Mouse (Mus musculus) macrophage (primary cell): ENCODE measurements around the gene Spata31d1d. TPM values are rescaled to one million over a fixed set of nuclear protein-coding genes. Genes with fewer than 3 reads are reported as not detected.
A peak's percentile ranks its signal among the peaks of the same experiment; 100 is the strongest.
"Not testable (repeated sequence)": the region's sequence is repeated elsewhere in the genome, so short reads cannot be mapped to it uniquely, and the experiment has no call there.

Experiments
- H3K27ac ChIP-seq: fragments of 350-480 bp; formaldehyde crosslinking; 2 replicates; pipeline ENCODE4 v1.9.0; 2021
- H3K36me3 ChIP-seq: fragments of 350-480 bp; formaldehyde crosslinking; 2 replicates; pipeline ENCODE4 v1.9.0; 2021; ENCODE audit errors: inconsistent target
- H3K4me3 ChIP-seq: fragments of 350-480 bp; formaldehyde crosslinking; 2 replicates; pipeline ENCODE4 v1.9.0; 2021; ENCODE audit errors: inconsistent target
- H3K79me2 ChIP-seq: fragments of 350-480 bp; formaldehyde crosslinking; 2 replicates; pipeline ENCODE4 v1.9.0; 2021; ENCODE audit errors: inconsistent target
- WGBS: methylation state at CpG from one replicate; pipeline ENCODE4 v1.1.7; 2026; ENCODE audit warnings: inconsistent platforms; ENCODE audit not compliant: missing documents; 5-methylcytosine and 5-hydroxymethylcytosine counted together
- polyA plus RNA-seq: library from polyadenylated mRNA; stranded (reverse); fragments of 250-400 nt; gene quantifications from 3 replicates; pipeline ENCODE4 v1.2.4, GENCODE M21; 2018; ENCODE audit warnings: inconsistent platforms
- total RNA-seq, 78 experiments: library from RNA; depleted of rRNA; stranded (reverse); fragments of 250-400 nt; gene quantifications; 1 replicate in 9 of 78; 2 replicates in 24 of 78; 3 replicates in 43 of 78; 4 replicates in 2 of 78; pipeline ENCODE4 v1.2.4; 2018; ENCODE audit warnings: inconsistent platforms in 56 of 78

Spata31d1d gene
- not detected for total RNA-seq (2018; cell fraction: chromatin; rRNA removed)
- total RNA-seq (2018; cell fraction: cytosol; rRNA removed), result not detected
- not detected for total RNA-seq (2018; cell fraction: nucleus; rRNA removed)
- polyA plus RNA-seq, result not detected in 3 replicates

DNA sequence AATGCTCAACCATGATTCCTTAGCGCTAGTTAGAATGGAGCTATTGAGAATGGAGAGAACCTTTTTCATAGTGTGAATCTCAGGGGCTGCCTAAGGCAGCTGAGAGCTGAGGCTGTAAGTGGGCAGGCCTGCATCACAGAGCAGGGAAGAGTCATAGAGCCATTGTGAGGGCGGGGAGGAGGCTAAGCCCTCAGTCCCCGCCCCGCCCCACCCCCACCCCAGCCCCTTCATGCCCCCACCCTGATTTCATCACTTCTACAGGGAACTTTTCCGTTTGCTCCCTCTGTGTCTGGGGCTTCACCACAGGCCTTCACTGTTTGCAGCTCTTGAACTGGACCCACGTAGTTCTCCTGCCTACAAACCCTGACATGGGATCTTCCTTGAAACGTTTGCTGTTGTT is at the start of gene Spata31d1d:
Gene Spata31d1d (minus strand): TSS at position 101 of the 400 bp plus-strand sequence.
- Histone ChIP-seq H3K79me2 (no peaks in the 10 kb centered on the region), H3K27ac (no peak within 1 kb of the TSS), H3K4me3 (no peak within 1 kb of the TSS), H3K36me3 (no peaks in the 10 kb centered on the region)
- 73% methylated on average over 4 of the region's 7 CpGs for WGBS

DNA sequence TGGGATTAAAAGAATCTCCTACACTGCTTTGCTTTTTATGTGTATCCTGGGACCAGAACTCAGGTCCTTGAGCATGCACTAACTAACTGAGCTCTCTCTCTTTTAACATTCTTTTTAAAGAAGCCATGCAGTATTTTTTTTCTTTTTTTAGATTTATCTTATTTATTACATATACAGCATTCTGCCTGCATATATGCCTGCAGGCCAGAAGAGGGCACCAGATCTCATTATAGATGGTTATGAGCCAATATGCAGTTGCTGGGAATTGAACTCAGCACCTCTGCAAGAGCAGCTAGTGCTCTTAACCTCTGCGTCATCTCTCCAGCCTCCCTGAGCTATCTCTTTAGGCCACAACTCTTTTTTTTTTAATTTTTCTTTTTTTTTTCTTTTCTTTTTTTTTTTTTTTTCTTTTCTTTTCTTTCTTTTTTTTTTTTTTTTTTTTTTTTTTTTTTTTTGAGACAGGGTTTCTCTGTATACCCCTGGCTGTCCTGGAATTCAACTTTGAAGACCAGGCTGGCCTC is 48.3 kb upstream of the Spata31d1d start:
- not testable (repeated sequence) for H3K79me2 ChIP-seq, H3K4me3 ChIP-seq, H3K27ac ChIP-seq
- WGBS, result 100% methylated on average over 1 of the region's 1 CpGs
- peaks cover 94% of the 10 kb centered on the region for H3K36me3 ChIP-seq

DNA sequence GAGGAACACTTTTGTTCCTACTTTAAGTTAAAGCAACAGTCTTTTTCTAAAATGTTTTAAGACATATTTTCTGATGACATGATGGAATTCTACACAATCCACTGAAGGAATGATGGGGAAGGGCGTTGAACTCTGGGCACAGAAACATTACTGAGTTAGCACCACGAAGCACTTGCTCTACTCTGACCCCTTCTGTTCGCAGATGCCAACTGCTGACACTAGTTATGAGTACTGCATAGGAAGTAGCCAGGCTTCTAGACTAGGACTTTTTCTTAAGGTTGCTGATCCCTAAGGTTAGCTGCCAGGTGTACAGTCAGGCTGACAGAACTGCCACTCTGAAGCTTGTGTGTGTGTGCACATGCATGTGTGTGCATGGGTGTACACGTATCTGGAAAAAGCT is 47.7 kb upstream of the Spata31d1d start:
- Histone ChIP-seq H3K27ac (no peak overlapping the region), H3K79me2 (peaks cover 6% of the 10 kb centered on the region; the same call in 1 of the 2 replicates), H3K4me3 (no peak overlapping the region), H3K36me3 (peaks cover 94% of the 10 kb centered on the region)
- WGBS, result 74% methylated on average over 4 of the region's 4 CpGs

DNA sequence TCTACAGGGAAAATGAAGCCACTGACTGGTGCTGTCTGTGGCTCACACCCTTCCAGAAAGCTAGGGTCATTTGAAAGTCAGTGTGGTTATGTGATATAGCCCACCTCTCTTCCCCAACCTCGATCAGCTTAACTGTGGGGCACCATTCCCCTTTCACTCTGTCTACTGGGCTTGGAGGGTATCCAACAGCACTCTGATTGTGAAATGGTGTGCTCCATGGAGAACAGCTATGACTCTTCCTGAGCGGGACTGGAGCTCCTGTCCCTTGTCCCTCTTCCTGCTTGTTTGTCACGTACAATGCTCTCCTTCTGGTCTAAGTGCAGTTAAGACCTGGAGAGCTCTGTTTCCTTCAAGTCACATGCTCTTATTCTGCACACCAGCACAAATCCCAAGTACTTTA is 43.6 kb upstream of the Spata31d1d start:
- H3K27ac ChIP-seq, result no peak overlapping the region
- 58% methylated on average over 3 of the region's 3 CpGs for WGBS
- H3K36me3 ChIP-seq, result peaks cover 74% of the 10 kb centered on the region
- no peak overlapping the region for H3K4me3 ChIP-seq
- peaks cover 6% of the 10 kb centered on the region; the same call in 1 of the 2 replicates for H3K79me2 ChIP-seq

DNA sequence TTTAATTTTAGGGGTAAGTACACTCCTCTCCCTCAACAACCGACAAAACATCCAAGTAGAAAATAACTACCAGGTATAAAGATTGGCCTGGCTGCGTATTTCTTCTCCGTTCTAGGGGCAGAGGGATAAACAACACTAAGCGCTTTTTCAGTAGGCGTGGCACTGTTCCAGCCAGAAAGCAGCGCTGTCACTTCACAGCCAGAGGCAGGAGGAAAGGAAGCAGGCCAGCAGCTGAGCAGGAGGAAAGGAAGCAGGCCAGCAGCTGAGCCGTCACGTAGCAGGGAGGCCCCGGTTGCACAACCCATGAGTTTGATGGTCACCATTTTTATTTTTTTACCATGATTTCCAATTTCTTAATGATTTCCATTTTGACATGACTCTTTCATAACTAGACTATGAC is 39.7 kb upstream of the Spata31d1d start:
- Histone ChIP-seq H3K79me2 (peaks cover 35% of the 10 kb centered on the region), H3K36me3 (peaks cover 41% of the 10 kb centered on the region), H3K4me3 (peak overlapping the region; percentile 38; the same call in 1 of the 2 replicates), H3K27ac (peak overlapping the region; percentile 84)
- WGBS, result 1% methylated on average over 7 of the region's 9 CpGs

DNA sequence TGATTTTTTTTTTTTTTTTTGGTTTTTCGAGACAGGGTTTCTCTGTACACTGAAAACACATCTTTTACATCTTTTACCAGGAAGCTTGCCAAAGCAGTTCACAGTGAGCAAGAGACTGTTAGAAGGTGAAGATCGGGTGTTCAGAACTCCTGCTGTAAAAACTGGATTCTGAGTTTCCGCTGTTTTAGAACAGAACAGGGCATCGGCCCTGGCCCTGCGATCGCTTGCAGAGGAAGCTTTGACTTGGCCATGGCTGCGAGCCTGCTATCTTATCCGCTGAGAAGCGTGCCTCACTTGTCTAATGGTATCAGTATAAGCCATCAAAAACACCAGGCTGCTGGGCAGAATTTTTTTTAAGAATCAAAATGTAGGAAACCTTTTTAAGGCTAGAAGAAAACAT is 39.3 kb upstream of the Spata31d1d start:
- WGBS, result 19% methylated on average over 9 of the region's 9 CpGs
- H3K36me3 ChIP-seq, result peaks cover 37% of the 10 kb centered on the region
- H3K79me2 ChIP-seq, result peaks cover 39% of the 10 kb centered on the region
- H3K4me3 ChIP-seq, result peak overlapping the region; percentile 38
- peak overlapping the region; percentile 84 for H3K27ac ChIP-seq

DNA sequence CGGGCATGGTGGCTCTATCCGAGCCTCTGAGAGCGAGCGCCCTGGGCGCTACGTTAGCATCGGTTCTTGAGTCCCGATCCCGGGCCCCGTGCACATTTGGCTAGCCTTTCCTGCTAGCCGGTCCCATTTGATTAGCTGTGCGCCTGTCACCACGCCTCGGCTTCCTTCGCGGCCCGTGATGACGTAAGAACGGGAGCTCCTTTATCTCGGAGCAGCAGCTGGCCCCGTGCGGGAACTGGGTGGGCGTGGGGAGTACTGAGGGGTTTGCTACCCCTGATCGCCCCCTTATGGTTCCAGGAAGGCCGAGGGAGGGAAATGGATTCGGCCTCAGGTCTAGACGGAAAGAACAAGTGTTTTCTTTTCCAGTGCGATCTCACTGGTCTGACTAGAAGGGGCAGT is 38.6 kb upstream of the Spata31d1d start:
- WGBS, result under 1% methylated on average over 28 of the region's 28 CpGs
- Histone ChIP-seq H3K36me3 (peaks cover 30% of the 10 kb centered on the region), H3K27ac (peak overlapping the region; percentile 84), H3K4me3 (peak overlapping the region; percentile 38), H3K79me2 (peaks cover 45% of the 10 kb centered on the region)

DNA sequence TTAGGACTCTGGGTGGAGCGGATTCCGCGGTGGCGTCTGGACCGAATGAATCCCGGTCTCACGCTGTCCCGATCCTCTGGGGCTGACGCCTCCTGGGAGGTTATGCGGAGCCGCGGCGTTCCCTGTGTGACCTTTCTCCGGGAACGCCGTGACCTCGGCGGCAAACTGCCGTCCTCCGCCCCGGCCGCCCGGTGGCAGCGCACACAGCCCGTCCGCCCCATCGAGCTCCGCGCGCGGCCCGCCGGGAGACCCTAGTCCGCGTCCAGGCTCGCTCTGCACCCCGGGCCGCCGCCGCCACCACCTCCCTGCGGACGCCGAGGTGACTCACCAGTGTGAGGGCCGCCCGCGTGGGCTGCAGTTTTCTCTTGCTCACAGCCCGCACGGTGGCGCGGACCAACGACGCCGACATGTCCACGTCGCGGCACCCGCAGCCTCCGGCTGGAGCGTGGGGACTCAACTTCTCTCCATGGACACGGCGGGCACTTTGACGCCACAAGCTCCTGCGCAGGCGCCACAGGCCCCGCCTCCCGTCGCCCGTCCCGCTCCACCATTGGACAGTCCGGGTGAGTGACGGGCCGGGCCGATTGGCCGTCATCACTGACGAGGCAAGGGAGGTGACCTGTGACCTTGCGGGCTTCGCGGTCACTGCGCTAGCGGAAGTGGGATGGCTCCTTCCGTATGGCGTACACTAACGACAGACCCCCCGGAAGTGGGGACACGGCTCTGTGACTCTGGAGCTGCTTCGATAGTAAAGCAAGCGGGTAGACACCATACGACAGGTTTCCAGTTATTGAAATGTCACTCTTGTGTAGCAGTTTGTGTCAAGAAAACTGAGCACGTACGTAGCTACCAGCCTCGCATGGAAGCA is 38.0 kb upstream of the Spata31d1d start, which contains the start of gene Isca1:
Gene Isca1 (minus strand): TSS at position 515 of the 868 bp plus-strand sequence.
- H3K27ac ChIP-seq, result peak within 1 kb of the TSS; percentile 84
- peaks cover 24% of the 10 kb centered on the region for H3K36me3 ChIP-seq
- peak within 1 kb of the TSS; percentile 68 for H3K4me3 ChIP-seq
- WGBS, result under 1% methylated on average over 89 of the region's 91 CpGs
- peaks cover 45% of the 10 kb centered on the region for H3K79me2 ChIP-seq

DNA sequence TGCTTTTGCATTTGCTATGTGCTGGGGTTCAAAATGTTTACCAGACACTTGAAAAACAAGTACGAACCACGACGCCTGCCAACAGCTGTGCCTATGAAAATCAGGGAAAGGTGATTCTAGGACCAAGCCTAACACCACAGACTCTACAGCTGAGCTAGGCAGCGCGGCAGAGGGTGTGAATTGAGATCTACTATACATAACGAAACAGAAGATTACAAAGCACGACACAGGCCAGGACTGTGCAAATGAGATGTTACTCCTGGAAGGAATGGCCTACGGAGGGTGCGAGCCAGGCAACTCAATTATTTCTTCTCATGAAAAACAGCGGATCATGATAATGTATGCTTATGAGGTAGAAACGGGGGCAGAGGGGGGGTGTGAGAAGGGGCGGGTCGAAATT is 37.0 kb upstream of the Spata31d1d start:
- Histone ChIP-seq H3K27ac (no peak overlapping the region), H3K79me2 (peaks cover 54% of the 10 kb centered on the region), H3K4me3 (peak overlapping the region; percentile 68), H3K36me3 (peaks cover 14% of the 10 kb centered on the region)
- WGBS, result 55% methylated on average over 11 of the region's 13 CpGs

DNA sequence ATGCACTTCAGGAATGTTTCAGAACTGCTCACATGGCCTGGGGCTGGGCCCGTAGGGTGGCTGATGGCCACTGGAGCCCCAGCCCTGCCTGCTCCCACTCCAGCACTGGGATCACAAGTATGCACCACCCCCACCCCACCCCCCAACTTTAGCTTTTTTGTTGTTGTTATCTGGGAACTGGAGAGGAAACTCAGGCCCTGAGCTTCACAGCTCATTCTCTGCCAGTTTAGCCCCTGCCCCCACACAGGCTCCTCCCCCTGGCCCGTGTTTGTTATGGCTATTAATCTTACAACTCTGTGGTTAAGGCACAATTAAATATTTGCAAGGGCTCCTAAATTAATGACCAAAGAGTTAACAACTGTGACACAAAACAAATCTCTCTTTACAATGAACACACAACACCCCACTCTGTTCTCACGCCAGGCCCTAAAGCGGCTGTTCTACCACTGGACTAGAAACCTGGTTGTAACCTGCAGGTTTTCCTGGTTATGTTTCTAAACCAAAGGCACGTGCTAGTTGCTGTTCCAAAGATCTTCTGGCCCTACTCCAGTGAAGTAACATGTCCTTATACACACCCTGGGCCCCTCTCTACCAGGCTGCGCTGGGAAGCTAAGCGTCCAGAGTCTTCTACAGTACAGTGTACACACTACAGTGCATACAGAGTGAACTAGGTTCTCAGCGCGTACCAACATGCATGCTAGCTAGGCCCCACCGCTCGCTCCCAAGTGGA is 35.4 kb upstream of the Spata31d1d start:
- WGBS, result 81% methylated on average over 11 of the region's 11 CpGs
- H3K79me2 ChIP-seq, result peaks cover 61% of the 10 kb centered on the region
- no peak overlapping the region for H3K4me3 ChIP-seq
- no peak overlapping the region for H3K27ac ChIP-seq
- 0 out of 2 replicates have a peak, but pooled peaks cover 10% of the 10 kb centered on the region for H3K36me3 ChIP-seq

DNA sequence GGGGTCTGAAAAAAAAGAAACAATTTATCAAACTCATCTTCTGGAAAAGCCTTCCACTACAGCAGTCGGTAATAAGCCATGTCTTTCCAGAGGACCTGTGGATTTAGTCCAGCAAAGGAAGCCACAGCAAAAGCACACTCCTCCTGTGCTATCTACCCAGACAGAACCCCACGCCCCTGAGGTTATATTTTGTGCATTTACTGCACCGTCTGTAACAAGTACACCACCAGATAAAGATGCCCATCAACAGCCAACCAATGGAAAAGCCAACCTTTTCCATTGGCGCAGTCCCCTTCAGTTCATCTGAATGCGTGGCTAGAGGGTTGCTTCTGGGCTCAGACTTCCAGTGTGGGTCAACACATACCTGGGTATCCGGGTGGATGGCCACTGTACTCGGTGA is 31.2 kb upstream of the Spata31d1d start:
- WGBS, result 93% methylated on average over 7 of the region's 7 CpGs
- H3K36me3 ChIP-seq, result peaks cover 18% of the 10 kb centered on the region; the same call in 1 of the 2 replicates
- peaks cover 47% of the 10 kb centered on the region for H3K79me2 ChIP-seq
- H3K4me3 ChIP-seq, result no peak overlapping the region
- no peak overlapping the region for H3K27ac ChIP-seq

DNA sequence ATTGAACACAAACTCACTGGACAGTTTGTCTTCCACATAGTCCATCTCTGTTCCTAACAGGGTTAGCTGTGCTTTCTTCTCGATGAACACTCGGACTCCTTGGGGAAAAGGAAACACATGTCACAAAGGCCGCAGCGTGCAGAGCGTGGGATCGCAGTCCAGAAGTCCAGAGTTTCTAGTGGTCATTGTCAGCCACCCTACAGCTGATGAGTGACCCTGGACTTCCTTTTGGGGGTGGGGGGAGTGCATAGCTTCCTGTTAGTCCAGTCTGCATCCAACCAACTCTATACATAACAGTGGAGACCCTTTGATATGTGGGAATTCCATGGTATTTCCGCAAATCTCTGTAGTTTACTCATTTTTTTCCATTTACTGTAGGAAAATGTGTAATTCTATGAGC is 25.4 kb upstream of the Spata31d1d start:
- no peak overlapping the region for H3K27ac ChIP-seq
- H3K79me2 ChIP-seq, result no peaks in the 10 kb centered on the region
- peaks cover 24% of the 10 kb centered on the region; the same call in 1 of the 2 replicates for H3K36me3 ChIP-seq
- H3K4me3 ChIP-seq, result no peak overlapping the region
- 91% methylated on average over 7 of the region's 7 CpGs for WGBS

DNA sequence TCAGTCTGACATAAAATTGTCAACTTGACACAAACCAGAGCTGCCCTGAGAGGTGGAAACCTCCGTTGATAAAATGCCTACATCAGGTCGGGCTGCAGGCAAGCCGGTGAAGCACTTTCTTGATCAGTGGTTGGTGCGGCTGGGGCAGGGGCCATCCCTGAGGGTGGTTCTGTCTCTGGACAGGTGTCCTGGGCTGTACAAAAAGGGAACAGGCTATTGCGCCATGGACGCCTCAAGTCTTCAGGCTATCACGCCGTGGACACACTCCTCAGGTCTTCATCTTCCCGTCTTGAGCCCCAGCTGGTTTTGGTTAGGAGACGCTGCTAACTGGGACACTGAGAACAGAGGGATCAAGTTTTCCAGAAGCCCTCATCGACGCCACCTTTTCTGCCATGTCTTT is 18.8 kb upstream of the Spata31d1d start:
- no peak overlapping the region for H3K27ac ChIP-seq
- H3K79me2 ChIP-seq, result no peaks in the 10 kb centered on the region
- peaks cover 6% of the 10 kb centered on the region; the same call in 1 of the 2 replicates for H3K36me3 ChIP-seq
- no peak overlapping the region for H3K4me3 ChIP-seq
- whole genome bisulfite sequencing, result 76% methylated on average over 12 of the region's 12 CpGs

DNA sequence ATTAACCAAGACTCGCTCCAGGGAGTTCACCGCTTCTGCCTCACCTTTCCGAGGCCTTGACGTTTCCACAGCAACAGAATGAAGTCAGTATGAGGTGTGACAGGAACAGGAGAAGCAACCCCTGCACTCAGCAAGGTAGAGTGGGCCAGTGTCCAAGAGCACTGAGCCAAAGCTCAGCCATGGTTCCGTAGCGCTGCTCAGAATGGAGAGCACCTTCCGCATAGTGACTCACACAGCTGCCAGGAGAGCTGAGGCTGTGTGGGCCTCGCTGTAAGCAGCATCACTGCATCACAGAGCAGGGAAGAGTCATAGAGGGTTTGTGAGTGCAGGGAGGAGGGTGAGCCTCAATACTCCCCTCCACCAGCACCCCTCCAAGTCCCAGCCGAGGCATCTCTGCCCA is 15.2 kb upstream of the Spata31d1d start, which contains the start of gene 1700014D04Rik:
Gene 1700014D04Rik (minus strand): TSS at position 42 of the 400 bp plus-strand sequence.
- 91% methylated on average over 9 of the region's 9 CpGs for WGBS
- Histone ChIP-seq H3K36me3 (no peaks in the 10 kb centered on the region), H3K27ac (no peak within 1 kb of the TSS), H3K79me2 (no peaks in the 10 kb centered on the region), H3K4me3 (no peak within 1 kb of the TSS)
